Mouse (Mus musculus) myocyte (in vitro differentiated cells): ENCODE measurements around the gene Ugt3a2.

ENCODE experiments used
- E2F4 ChIP-seq: IDR thresholded peaks from one replicate; pipeline ENCODE4 v1.6.1; 2011; ENCODE audit warnings: mild to moderate bottlenecking, control low read depth, moderate library complexity; ENCODE audit not compliant: insufficient read depth
- MAX ChIP-seq: IDR thresholded peaks from one replicate; pipeline ENCODE4 v1.6.1; 2011; ENCODE audit warnings: low read depth, mild to moderate bottlenecking, control low read depth
- MYOG ChIP-seq, 3 experiments: IDR thresholded peaks; one replicate each; pipeline ENCODE4 v1.6.1; 2011; ENCODE audit warnings: control low read depth in 2 of 3, low read depth in 2 of 3, mild to moderate bottlenecking in 2 of 3; ENCODE audit not compliant: insufficient read length in 2 of 3, control insufficient read depth in 1 of 3, insufficient read depth in 1 of 3
- POLR2A ChIP-seq: IDR thresholded peaks from one replicate; pipeline ENCODE4 v1.6.1; 2011; ENCODE audit warnings: low read depth, mild to moderate bottlenecking, control low read depth, moderate library complexity; ENCODE audit not compliant: insufficient read length
- POLR2AphosphoS2 ChIP-seq: IDR thresholded peaks from one replicate; pipeline ENCODE4 v1.6.1; 2011; ENCODE audit warnings: low read depth, control low read depth; ENCODE audit not compliant: insufficient read length
- REST ChIP-seq: IDR thresholded peaks from one replicate; pipeline ENCODE4 v1.6.1; 2011; ENCODE audit warnings: mild to moderate bottlenecking, control low read depth, moderate library complexity; ENCODE audit not compliant: insufficient read depth, insufficient read length
- SRF ChIP-seq: IDR thresholded peaks from one replicate; pipeline ENCODE4 v1.6.1; 2011; ENCODE audit warnings: low read depth; ENCODE audit not compliant: control insufficient read depth, insufficient read length
- TCF12 ChIP-seq: IDR thresholded peaks from one replicate; pipeline ENCODE4 v1.6.1; 2011; ENCODE audit warnings: mild to moderate bottlenecking, control low read depth; ENCODE audit not compliant: poor library complexity, insufficient read depth, severe bottlenecking
- TCF3 ChIP-seq: IDR thresholded peaks from one replicate; pipeline ENCODE4 v1.6.1; 2011; ENCODE audit warnings: low read depth, control low read depth; ENCODE audit not compliant: insufficient read length
- USF1 ChIP-seq: IDR thresholded peaks from one replicate; pipeline ENCODE4 v1.6.1; 2011; ENCODE audit warnings: low read depth, mild to moderate bottlenecking, control low read depth, moderate library complexity

DNA sequence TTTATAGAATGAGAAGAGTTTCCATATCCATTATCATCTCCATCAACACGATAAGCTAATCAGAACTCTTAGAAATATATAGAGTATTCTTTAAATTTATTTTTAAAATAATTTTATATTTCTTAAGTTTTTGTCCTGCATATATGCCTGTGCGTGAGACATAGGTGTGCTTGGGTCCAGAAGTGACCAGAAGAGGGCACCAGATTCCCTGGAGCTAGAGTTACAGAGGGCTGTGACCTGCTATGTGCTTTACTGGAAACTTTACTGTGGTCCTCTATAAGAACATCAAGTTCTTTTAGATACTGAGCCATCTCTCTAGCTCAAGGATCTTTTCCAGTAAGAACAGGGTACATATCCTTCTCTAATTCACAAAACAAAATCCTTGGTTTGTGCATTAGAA lies 27.5 kb downstream of the Ugt3a2 start:
- TF ChIP-seq TCF3 (no peak), SRF (no peak), POLR2A (no peak), TCF12 (no peak), POLR2AphosphoS2 (no peak), USF1 (no peak), E2F4 (no peak), REST (no peak), MAX (no peak), MYOG (IDR thresholded peaks at IDR 0.05; ENCODE audit: control insufficient read depth in 1 of 3, insufficient read depth in 1 of 3, insufficient read length in 2 of 3, low read depth in 2 of 3) (no peak)
